Mouse (Mus musculus): Measurements from ENCODE around the gene Fbxo34.
"Not testable (repeated sequence)": the region's sequence is repeated elsewhere in the genome, so short reads cannot be mapped to it uniquely, and the experiment has no call there.

The Fbxo34 gene

DNA sequence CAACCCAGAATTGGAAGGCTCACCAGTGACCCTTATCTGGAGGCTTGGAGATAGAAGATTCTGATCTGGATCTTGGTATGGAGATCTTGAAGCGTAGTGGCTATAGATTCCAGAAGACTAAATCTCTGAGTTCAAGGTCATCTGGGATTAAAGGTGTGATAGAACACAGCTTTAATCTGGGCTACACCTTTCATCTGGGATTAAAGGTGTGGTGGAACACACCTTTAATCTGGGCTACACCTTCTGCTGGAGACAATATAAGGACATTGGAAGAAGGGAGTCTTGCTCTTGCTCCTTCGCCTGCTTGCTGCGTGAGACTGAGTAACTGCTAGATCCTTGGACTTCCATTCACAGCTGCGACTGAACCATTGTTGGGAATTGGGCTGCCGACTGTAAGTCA lies at the start of gene Fbxo34:
Fbxo34 (plus strand) TSS at position 301 of the 400 bp plus-strand sequence.
- not testable (repeated sequence) for DNase-seq (ENCODE audit: low spot score)

GRCm38 (mm10) chr14:47402735-47403134 lies 47.5 kb upstream of the Fbxo34 start:
- no peak for DNase-seq (ENCODE audit: low spot score)

- no peak for DNase-seq (ENCODE audit: low spot score)
These were observed 44.2 kb upstream of the Fbxo34 start for GRCm38 (mm10) chr14:47406000-47406399.

- no peak for DNase-seq (ENCODE audit: low spot score)
These were observed 32.9 kb upstream of the Fbxo34 start for GRCm38 (mm10) chr14:47417346-47417745.

DNA sequence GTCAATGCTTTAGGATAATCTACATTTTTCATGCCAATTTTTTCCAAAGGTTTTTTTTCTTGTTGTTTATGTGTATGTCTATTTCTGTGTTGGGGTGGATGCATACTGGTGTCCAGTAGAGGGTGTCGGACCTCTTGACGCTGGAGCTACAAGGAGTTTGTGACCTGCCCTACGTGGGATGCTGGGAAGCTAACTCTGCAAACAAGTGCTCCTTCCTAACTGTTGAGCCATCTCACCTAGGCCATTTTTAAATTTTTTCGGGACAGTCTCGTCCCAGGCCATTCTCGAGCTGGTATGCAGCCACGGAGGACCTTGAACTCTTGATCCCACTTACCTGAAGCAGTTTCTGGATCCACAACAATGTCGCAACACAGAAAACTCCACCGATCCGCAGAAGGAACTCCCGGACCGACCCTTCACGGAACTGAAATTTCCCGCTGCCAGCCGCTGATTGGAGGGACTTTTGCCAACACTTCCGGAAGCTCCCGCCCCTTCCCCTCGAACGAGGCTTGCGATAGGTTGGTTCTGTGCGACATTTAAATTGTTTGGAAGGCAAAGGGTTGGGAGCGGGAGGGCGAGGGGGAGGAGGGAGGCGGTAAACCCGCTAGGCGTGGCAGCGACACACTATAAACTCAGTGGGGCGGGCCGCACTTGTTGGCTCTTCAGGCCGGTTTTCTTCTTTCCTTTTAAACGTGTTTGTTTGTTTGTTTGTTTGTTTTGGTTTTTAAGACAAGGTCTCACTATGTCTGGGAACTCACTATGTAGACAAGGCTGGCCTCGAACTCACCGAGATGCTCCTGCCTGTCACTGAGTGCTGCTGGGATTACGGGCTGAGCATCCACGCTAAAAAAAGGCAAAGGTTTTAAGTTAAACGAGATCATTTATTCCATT lies 32.2 kb upstream of the Fbxo34 start, which contains the start of gene Dlgap5:
Dlgap5 (minus strand) TSS at position 633 of the 891 bp plus-strand sequence.
- peak; percentile 86 for DNase-seq (ENCODE audit: low spot score)

GRCm38 (mm10) chr14:47418666-47418991 lies 31.6 kb upstream of the Fbxo34 start:
- no peak for DNase-seq (ENCODE audit: low spot score)

DNA sequence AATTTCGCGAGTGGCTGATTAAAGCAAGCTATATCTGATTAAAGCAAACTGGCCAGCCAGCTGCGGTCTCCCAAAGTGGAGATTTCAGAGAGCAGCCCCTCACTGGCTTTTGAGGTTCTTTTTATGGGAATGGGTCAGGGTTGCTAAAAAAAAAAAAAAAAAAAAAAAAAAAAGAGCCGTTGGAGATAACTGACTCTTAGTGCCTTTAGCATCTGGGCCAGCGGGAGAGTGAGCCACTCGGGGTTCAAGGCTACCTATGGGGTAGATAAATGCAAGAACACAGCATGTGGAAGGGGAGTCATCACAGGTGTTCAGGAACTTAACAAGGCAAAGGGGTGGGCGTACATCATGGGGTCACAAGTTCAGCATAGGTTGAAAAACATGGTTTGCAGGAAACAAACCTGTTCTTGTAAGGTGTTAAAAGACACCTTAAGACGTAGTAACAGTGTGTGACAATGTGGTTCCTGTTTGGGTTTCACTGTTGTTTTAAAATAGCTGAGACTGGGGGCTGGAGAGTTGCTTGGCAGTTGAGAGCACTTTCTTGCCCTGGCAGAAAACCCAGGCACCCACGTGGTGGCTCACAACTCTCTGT lies 31.1 kb upstream of the Fbxo34 start:
- no peak for DNase-seq (ENCODE audit: low spot score)

DNA sequence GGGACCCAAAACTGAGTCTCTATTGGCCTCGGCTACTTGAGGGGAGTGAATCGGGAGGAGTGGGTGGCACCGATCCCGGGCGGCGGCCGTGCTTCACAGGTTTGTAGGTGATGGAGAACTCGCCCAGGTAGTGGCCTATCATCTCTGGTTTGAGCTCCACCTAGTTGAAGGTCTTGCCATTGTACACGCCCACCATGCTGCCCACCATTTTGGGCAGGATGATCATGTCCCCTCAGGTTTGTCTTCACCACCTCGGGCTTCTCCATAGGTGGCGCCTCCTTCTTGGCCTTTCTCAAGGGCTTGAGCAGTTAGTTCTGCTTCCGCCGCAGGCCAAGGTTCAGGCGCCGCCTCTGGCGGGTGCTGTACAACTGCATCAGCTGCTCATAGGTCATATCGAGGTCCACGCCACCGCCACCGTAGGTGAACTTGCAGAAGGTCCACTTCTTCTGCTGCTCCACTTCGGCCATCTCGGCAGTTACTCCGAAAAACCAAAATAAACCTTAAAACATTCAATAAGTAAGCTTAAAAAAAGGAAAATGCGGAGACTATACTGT lies 30.4 kb upstream of the Fbxo34 start:
- no peak for DNase-seq (ENCODE audit: low spot score)

- DNase-seq (ENCODE audit: low spot score), result no peak
These were observed 28.6 kb upstream of the Fbxo34 start for GRCm38 (mm10) chr14:47421606-47422005.

GRCm38 (mm10) chr14:47422466-47422865 lies 27.8 kb upstream of the Fbxo34 start:
- DNase-seq (ENCODE audit: low spot score), result no peak

DNA sequence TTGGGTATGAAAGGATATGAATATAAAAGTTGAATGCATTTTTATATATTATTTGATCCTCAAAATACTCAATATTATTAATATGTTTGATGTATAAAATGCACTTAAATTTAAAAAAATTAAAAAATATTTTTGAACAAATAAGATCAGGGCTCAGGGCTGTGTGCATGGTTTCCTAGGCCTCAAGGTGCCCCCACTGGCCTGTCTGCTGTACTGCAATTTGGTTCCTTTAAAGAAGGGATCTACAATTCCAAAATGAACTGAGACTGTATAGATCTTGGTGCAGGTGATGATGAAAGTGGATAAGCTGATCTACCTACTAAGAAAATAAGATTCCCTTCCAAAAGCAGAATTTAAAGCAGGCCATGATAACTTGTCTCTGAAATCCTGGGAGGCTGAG lies 17.2 kb upstream of the Fbxo34 start:
- no peak for DNase-seq (ENCODE audit: low spot score)

DNA sequence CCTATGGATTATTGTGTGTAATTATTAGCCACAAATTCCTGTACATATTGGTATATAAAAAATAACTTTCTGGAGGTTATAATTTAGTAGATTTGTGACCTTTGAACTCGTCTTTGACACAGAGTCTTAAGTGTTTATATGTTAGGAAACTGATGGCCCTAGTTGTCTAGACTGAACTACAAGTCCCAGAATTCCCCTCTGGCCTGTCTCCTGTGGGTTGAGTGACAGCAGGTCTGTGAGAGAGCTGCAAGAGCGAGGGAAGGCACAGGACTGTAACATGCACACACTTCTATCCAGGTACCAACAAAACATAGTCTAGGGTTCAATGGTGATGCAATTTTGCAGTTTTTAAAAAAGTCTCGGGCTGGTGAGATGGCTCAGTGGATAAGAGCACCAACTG lies 11.3 kb upstream of the Fbxo34 start:
- DNase-seq (ENCODE audit: low spot score), result no peak

- DNase-seq (ENCODE audit: low spot score), result no peak
These were observed 5.3 kb upstream of the Fbxo34 start for GRCm38 (mm10) chr14:47444907-47445306.

DNA sequence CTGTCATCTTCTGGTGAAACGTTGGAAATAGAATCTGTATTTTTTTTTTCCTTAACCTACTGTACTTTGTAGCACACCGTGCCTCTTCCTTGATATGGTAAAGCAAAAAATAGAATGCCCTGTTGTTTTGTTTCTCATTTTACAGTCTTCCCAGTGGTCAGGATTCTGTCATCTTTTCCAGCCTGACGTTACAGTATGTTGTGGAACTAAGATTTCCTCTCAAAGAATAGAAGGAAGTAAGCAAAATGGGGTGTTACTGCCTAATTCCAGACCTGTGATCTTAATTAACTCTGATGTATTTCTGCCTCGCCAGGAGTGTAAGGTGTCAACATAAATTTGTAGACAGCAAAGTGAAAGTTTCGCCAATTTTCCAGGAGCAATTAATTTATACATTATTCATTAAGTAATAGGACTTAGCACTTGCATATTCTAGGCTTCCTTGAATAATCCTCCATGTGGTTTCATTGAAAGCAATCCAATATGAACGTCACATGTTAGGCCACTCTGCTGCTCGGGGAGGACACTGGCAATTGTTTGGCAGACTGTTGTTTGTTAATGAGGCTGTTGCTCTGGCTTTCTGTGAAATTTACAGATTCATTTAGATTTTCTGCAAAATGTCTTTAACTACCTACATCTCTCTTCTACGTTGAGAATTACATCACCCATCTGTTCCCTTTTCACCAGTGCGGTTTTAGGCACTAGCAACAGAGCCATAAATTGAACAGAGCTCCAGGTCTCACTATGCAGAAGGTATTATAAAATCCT lies 4.7 kb upstream of the Fbxo34 start:
- DNase-seq (ENCODE audit: low spot score), result no peak

GRCm38 (mm10) chr14:47459556-47459955 lies 9.3 kb downstream of the Fbxo34 start:
- peak; percentile 44 for DNase-seq (ENCODE audit: low spot score)

DNA sequence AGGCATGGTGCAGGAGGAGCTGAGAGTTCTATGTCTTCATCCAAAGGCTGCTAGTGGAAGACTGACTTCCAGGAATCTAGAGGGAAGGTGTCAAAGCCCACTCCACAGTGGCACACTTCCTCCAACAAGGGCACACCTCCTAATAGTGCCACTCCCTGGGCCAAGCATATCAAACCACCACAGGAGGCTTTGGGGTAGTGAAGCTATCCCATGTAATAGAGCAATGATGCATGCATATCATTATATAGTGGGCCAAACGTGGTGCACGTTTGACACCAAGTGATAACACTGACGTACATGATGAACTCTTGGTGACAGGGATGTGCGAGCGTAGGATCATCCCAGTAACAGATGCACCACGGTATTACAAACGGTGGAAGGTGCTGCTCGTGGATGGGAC lies 11.8 kb downstream of the Fbxo34 start:
- DNase-seq (ENCODE audit: low spot score), result no peak

- no peak for DNase-seq (ENCODE audit: low spot score)
These were observed 12.2 kb downstream of the Fbxo34 start for GRCm38 (mm10) chr14:47462453-47462852.

- DNase-seq (ENCODE audit: low spot score), result no peak
These were observed 12.7 kb downstream of the Fbxo34 start for GRCm38 (mm10) chr14:47462877-47463460.

- no peak for DNase-seq (ENCODE audit: low spot score)
These were observed 14.2 kb downstream of the Fbxo34 start for GRCm38 (mm10) chr14:47464426-47464825.

- no peak for DNase-seq (ENCODE audit: low spot score)
These were observed 15.4 kb downstream of the Fbxo34 start for GRCm38 (mm10) chr14:47465468-47466175.

DNA sequence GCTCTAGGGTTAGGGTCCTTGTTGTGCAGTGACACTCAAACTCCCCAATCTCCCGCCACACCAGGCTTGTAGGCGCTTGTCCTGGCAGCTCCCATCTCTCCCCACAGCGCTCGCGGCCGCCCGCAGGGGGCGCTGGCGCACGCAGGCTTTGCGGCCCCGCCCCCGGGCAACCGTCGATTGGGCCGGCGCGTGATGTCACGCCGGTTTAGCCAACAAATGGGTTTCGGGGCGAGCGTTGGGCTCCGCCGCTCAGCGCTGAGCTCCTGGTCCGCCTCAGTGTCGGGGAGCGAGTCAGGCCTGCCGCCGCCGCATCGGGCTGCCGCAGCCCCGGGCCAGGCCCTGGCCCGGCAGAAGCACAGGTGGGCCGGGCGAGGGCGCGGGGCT lies 22.1 kb downstream of the Fbxo34 start:
- peak; percentile 83 for DNase-seq (ENCODE audit: low spot score)

All from adipocyte (in vitro differentiated cells).